Mouse (Mus musculus): Measurements from ENCODE around the gene Cmya5.

The Cmya5 gene

GRCm38 (mm10) chr13:93062860-93063636 is 81.5 kb downstream of the Cmya5 start:
- peak in 1 of 2 experiments; percentile 29 for DNase-seq (ENCODE audit: low spot score in 2 of 2)

- no peak for DNase-seq (ENCODE audit: low spot score in 2 of 2)
Measured at GRCm38 (mm10) chr13:93061311-93061710, 83.2 kb downstream of the Cmya5 start.

- no peak for DNase-seq (ENCODE audit: low spot score in 2 of 2)
Measured at GRCm38 (mm10) chr13:93060437-93060836, 84.1 kb downstream of the Cmya5 start.

- DNase-seq (ENCODE audit: low spot score in 2 of 2) = peak; percentile 69 to 75
Measured at GRCm38 (mm10) chr13:93058551-93059011, 85.9 kb downstream of the Cmya5 start.

- peak in 1 of 2 experiments; percentile 52 for DNase-seq (ENCODE audit: low spot score in 2 of 2)
Measured at GRCm38 (mm10) chr13:93057492-93058260, 86.8 kb downstream of the Cmya5 start.

GRCm38 (mm10) chr13:93056091-93056490 is 88.4 kb downstream of the Cmya5 start:
- DNase-seq (ENCODE audit: low spot score in 2 of 2) = no peak

GRCm38 (mm10) chr13:93051483-93051882 is 93.0 kb downstream of the Cmya5 start:
- DNase-seq (ENCODE audit: low spot score in 2 of 2) = no peak

- no peak for DNase-seq (ENCODE audit: low spot score in 2 of 2)
Measured at GRCm38 (mm10) chr13:93041021-93041420, 103.5 kb downstream of the Cmya5 start.

- DNase-seq (ENCODE audit: low spot score in 2 of 2) = no peak
Measured at GRCm38 (mm10) chr13:93036218-93036617, 108.3 kb downstream of the Cmya5 start.

- DNase-seq (ENCODE audit: low spot score in 2 of 2) = peak; percentile 38 to 48
Measured at GRCm38 (mm10) chr13:93029337-93029736, 115.2 kb downstream of the Cmya5 start.

- DNase-seq (ENCODE audit: low spot score in 2 of 2) = no peak
Measured at GRCm38 (mm10) chr13:93024837-93025236, 119.7 kb downstream of the Cmya5 start.

- no peak for DNase-seq (ENCODE audit: low spot score in 2 of 2)
Measured at GRCm38 (mm10) chr13:93022158-93022557, 122.4 kb downstream of the Cmya5 start.

GRCm38 (mm10) chr13:93012952-93013351 is 131.6 kb downstream of the Cmya5 start:
- DNase-seq (ENCODE audit: low spot score in 2 of 2) = no peak

GRCm38 (mm10) chr13:93011315-93011714 is 133.2 kb downstream of the Cmya5 start:
- no peak for DNase-seq (ENCODE audit: low spot score in 2 of 2)

- DNase-seq (ENCODE audit: low spot score in 2 of 2) = peak; percentile 73 to 77
Measured at GRCm38 (mm10) chr13:93010524-93010923, 134.0 kb downstream of the Cmya5 start.

GRCm38 (mm10) chr13:93007078-93007477 is 137.4 kb downstream of the Cmya5 start:
- no peak for DNase-seq (ENCODE audit: low spot score in 2 of 2)

- no peak for DNase-seq (ENCODE audit: low spot score in 2 of 2)
Measured at GRCm38 (mm10) chr13:93006347-93006746, 138.2 kb downstream of the Cmya5 start.

- no peak for DNase-seq (ENCODE audit: low spot score in 2 of 2)
Measured at GRCm38 (mm10) chr13:93004003-93004402, 140.5 kb downstream of the Cmya5 start.

- no peak for DNase-seq (ENCODE audit: low spot score in 2 of 2)
Measured at GRCm38 (mm10) chr13:93002456-93002855, 142.1 kb downstream of the Cmya5 start.

- peak; percentile 62 to 71 for DNase-seq (ENCODE audit: low spot score in 2 of 2)
Measured at GRCm38 (mm10) chr13:93000640-93001351, 143.7 kb downstream of the Cmya5 start.

- peak; percentile 79 to 87 for DNase-seq (ENCODE audit: low spot score in 2 of 2)
Measured at GRCm38 (mm10) chr13:92999860-93000259, 144.7 kb downstream of the Cmya5 start.

- DNase-seq (ENCODE audit: low spot score in 2 of 2) = peak in 1 of 2 experiments; percentile 64
Measured at GRCm38 (mm10) chr13:92994743-92995142, 149.8 kb downstream of the Cmya5 start.

Measured in left cerebral cortex, adult 9 months (tissue).